Mouse (Mus musculus): ENCODE results near the gene Svs1.

DNA sequence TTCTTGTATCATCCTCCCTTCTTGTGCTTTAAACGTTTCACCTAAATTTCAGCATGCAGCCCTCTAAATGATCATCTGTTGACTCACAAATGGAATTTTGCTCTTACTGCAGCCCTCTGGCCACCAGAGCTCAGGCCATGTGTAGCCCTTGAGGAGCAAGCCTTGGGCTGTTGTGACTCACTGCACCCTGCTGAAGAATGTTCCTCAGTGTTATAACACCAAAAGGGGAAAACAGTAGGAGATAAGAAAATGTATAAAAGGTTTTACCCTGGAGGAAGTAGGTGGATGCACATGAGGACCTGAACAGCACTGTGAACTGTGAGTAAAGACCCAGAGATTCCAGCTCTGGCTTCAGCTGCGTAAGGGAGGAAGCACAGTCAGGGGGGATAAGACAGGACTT is 12.0 kb upstream of the Svs1 start, which contains the start of gene Doxl2:
- TF ChIP-seq CTCF (conservative IDR thresholded peaks at IDR 0.05; ENCODE audit: low read length) (no peak), POU5F1 (IDR thresholded peaks at IDR 0.05; ENCODE audit: borderline replicate concordance, low read length) (no peak), NANOG (IDR thresholded peaks at IDR 0.05; ENCODE audit: borderline replicate concordance, low read length) (no peak)
